Mouse (Mus musculus): ENCODE results near the gene Grin3a.
"Not testable (repeated sequence)": the region's sequence is repeated elsewhere in the genome, so short reads cannot be mapped to it uniquely, and the experiment has no call there.

Gene Grin3a

GRCm38 (mm10) chr4:49680171-49680875, 165.2 kb downstream of the Grin3a start:
- no peak for DNase-seq (ENCODE audit: low read depth, low spot score)

- DNase-seq (ENCODE audit: low read depth, low spot score), result no peak
Measured at GRCm38 (mm10) chr4:49676790-49677189, 168.8 kb downstream of the Grin3a start.

GRCm38 (mm10) chr4:49676071-49676470, 169.5 kb downstream of the Grin3a start:
- no peak for DNase-seq (ENCODE audit: low read depth, low spot score)

GRCm38 (mm10) chr4:49664850-49665249, 180.7 kb downstream of the Grin3a start:
- no peak for DNase-seq (ENCODE audit: low read depth, low spot score)

GRCm38 (mm10) chr4:49662231-49662630, 183.3 kb downstream of the Grin3a start:
- no peak for DNase-seq (ENCODE audit: low read depth, low spot score)

- DNase-seq (ENCODE audit: low read depth, low spot score), result no peak
Measured at GRCm38 (mm10) chr4:49661664-49662063, 183.9 kb downstream of the Grin3a start.

- no peak for DNase-seq (ENCODE audit: low read depth, low spot score)
Measured at GRCm38 (mm10) chr4:49659421-49659820, 186.1 kb downstream of the Grin3a start.

GRCm38 (mm10) chr4:49639913-49640312, 205.6 kb downstream of the Grin3a start:
- no peak for DNase-seq (ENCODE audit: low read depth, low spot score)

GRCm38 (mm10) chr4:49637821-49638220, 207.7 kb downstream of the Grin3a start:
- DNase-seq (ENCODE audit: low read depth, low spot score), result no peak

GRCm38 (mm10) chr4:49632139-49632481, 213.4 kb downstream of the Grin3a start:
- no peak for DNase-seq (ENCODE audit: low read depth, low spot score)

- DNase-seq (ENCODE audit: low read depth, low spot score), result peak; percentile 96
Measured at GRCm38 (mm10) chr4:49631319-49632138, 214.0 kb downstream of the Grin3a start, which contains the start of gene Rnf20. Gene Rnf20, plus strand, starts transcription at chr4:49632006.

- no peak for DNase-seq (ENCODE audit: low read depth, low spot score)
Measured at GRCm38 (mm10) chr4:49628941-49629340, 216.6 kb downstream of the Grin3a start.

- DNase-seq (ENCODE audit: low read depth, low spot score), result peak; percentile 74
Measured at GRCm38 (mm10) chr4:49626973-49627372, 218.6 kb downstream of the Grin3a start.

- DNase-seq (ENCODE audit: low read depth, low spot score), result not testable (repeated sequence)
Measured at GRCm38 (mm10) chr4:49624969-49625368, 220.6 kb downstream of the Grin3a start.

GRCm38 (mm10) chr4:49623916-49624315, 221.6 kb downstream of the Grin3a start:
- no peak for DNase-seq (ENCODE audit: low read depth, low spot score)

- no peak for DNase-seq (ENCODE audit: low read depth, low spot score)
Measured at GRCm38 (mm10) chr4:49622272-49622671, 223.3 kb downstream of the Grin3a start.

- not testable (repeated sequence) for DNase-seq (ENCODE audit: low read depth, low spot score)
Measured at GRCm38 (mm10) chr4:49619861-49620260, 225.7 kb downstream of the Grin3a start.

- DNase-seq (ENCODE audit: low read depth, low spot score), result no peak
Measured at GRCm38 (mm10) chr4:49616924-49617323, 228.6 kb downstream of the Grin3a start.

All from CD4-positive helper T cell, adult 2 months (primary cell).